Comparison of ENCODE assay signal across 1 mouse cellular context in the genomic region with DNA sequence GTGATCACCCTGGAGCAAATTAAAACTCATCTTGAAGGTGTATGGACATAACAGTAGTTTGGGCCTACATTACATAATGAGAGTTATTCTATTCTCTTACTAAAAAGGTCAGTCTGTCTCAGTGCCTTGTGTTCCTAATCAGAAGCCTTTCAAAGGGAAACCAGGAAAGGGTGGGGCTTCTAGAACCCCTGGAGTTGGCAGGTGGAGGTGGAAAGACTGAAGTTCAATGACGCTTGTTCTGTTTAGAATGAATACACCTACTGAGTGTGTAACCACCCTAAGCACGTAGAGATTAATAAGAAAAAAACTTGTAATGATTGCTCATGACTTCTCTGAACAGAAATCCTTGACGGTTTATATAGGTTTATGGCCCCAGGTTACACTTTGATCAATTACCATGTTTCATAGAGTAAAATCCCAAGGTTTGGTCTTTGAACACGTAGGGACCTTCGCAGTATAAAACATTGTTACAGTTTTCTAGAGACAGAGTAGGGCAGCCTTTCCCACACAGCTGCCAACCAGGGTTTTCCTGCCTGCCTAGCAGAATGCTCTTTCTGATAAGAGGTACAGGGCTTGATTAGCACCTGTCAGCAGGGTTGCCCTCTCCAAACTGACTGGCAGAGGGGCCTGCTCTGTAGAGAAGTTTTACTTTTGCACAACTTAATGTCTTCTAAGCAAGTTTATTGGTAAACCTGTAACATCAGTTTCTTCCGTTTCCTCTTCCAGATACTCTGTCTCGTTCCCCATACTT.
TF ChIP-seq lines count a peak whose summit lies in the region.

No protein-coding gene starts in this region.

TF ChIP-seq in ES-E14, 5 proteins besides CTCF, POLR2A, EP300 and RAD21:
- TF ChIP-seq CHD2 (IDR thresholded peaks at IDR 0.05; ENCODE audit: low read depth, low read length) (no peak), HCFC1 (IDR thresholded peaks at IDR 0.05; ENCODE audit: borderline replicate concordance, insufficient read depth, low read length) (no peak), ZC3H11A (IDR thresholded peaks at IDR 0.05; ENCODE audit: borderline replicate concordance, low read depth, low read length) (no peak), MAFK (IDR thresholded peaks at IDR 0.05; ENCODE audit: insufficient read depth, low read depth, low read length) (no peak), ZNF384 (IDR thresholded peaks at IDR 0.05; ENCODE audit: low read depth, low read length) (no peak)
